Mouse (Mus musculus) lung, adult 2 months (tissue): ENCODE measurements around the gene Ttyh3.

ENCODE experiments used
- CTCF ChIP-seq: fragments of 200-500 bp; IDR thresholded peaks from 2 replicates; pipeline ENCODE4 v1.5.1; 2011; ENCODE audit warnings: mild to moderate bottlenecking, low read length, control low read depth; ENCODE audit not compliant: insufficient read depth
- POLR2A ChIP-seq: fragments of 200-500 bp; IDR thresholded peaks from 2 replicates; pipeline ENCODE4 v1.6.1; 2011; ENCODE audit warnings: low read depth, mild to moderate bottlenecking, control low read depth, low read length, borderline replicate concordance; ENCODE audit errors: extremely low read depth

GRCm38 (mm10) chr5:140680051-140680450, 31.2 kb upstream of the Ttyh3 start:
- TF ChIP-seq CTCF (no peak), POLR2A (no peak)
